Mouse (Mus musculus) forebrain, embryonic 11.5 days (tissue): ENCODE results near the gene Urah. TPM values are rescaled to one million over a fixed set of nuclear protein-coding genes. Genes with fewer than 3 reads are reported as not detected.

Experiments
- polyA plus RNA-seq: library from polyadenylated mRNA; unstranded; fragments of >200 nt; fragmentation: Nextera tagmentation; extraction: Ambion mirVana; gene quantifications from 2 replicates; pipeline ENCODE4 v1.2.1, GENCODE M21; 2014

Urah gene
- polyA plus RNA-seq, 1 experiment from 2014 or later, result 0.48 TPM

Other genes starting within 250 kb of the Urah start
- 0.03 TPM in 1 of 2 replicates, not detected in the other for gene Olfr46, start 233.7 kb upstream of the Urah start, polyA plus RNA-seq
- not detected in 2 replicates for gene Olfr61, start 206.0 kb upstream of the Urah start, polyA plus RNA-seq
- not detected in 2 replicates for gene Olfr53, start 188.6 kb upstream of the Urah start, polyA plus RNA-seq
- not detected in 2 replicates for gene Olfr539, start 175.1 kb upstream of the Urah start, polyA plus RNA-seq
- gene Olfr45, start 153.1 kb upstream of the Urah start, polyA plus RNA-seq, result not detected in 2 replicates
- gene Olfr541, start 137.8 kb upstream of the Urah start, polyA plus RNA-seq, result not detected in 2 replicates
- not detected in 2 replicates for gene Cyp2e1, start 71.3 kb upstream of the Urah start, polyA plus RNA-seq
- not detected in 2 replicates for gene Syce1, start 47.2 kb upstream of the Urah start, polyA plus RNA-seq
- gene Zfp941, start 12.8 kb upstream of the Urah start, polyA plus RNA-seq, result 4.6 and 5.2 TPM in 2 replicates
- not detected in 2 replicates for gene Scgb1c1, start 10.5 kb downstream of the Urah start, polyA plus RNA-seq
- not detected in 2 replicates for gene Odf3, start 12.8 kb downstream of the Urah start, polyA plus RNA-seq
- gene Gm45785, start 21.3 kb downstream of the Urah start, polyA plus RNA-seq, result not detected in 2 replicates
- gene Ric8a, start 21.9 kb downstream of the Urah start, polyA plus RNA-seq, result 57.2 and 63.0 TPM in 2 replicates
- gene Bet1l, start 22.6 kb downstream of the Urah start, polyA plus RNA-seq, result 27.2 and 29.1 TPM in 2 replicates
- 242 and 244 TPM in 2 replicates for gene Psmd13, start 47.0 kb downstream of the Urah start, polyA plus RNA-seq
- 24.3 and 25.2 TPM in 2 replicates for gene Sirt3, start 47.3 kb downstream of the Urah start, polyA plus RNA-seq
- gene Cox8b, start 65.4 kb downstream of the Urah start, polyA plus RNA-seq, result not detected in 2 replicates
- 0.11 and 0.37 TPM in 2 replicates for gene Nlrp6, start 85.9 kb downstream of the Urah start, polyA plus RNA-seq
- 15.8 and 16.1 TPM in 2 replicates for gene Pgghg, start 106.4 kb downstream of the Urah start, polyA plus RNA-seq
- 0.49 TPM in 1 of 2 replicates, not detected in the other for gene Ifitm5, start 115.3 kb downstream of the Urah start, polyA plus RNA-seq
- not detected in 2 replicates for gene Gm45717, start 120.9 kb downstream of the Urah start, polyA plus RNA-seq
- 225 and 231 TPM in 2 replicates for gene Ifitm2, start 121.0 kb downstream of the Urah start, polyA plus RNA-seq
- 5.6 and 8.1 TPM in 2 replicates for gene Ifitm1, start 132.2 kb downstream of the Urah start, polyA plus RNA-seq
- 9.4 and 9.7 TPM in 2 replicates for gene Ifitm3, start 175.8 kb downstream of the Urah start, polyA plus RNA-seq
- gene Ifitm6, start 182.9 kb downstream of the Urah start, polyA plus RNA-seq, result not detected in 2 replicates
- gene Gm17387, start 194.1 kb downstream of the Urah start, polyA plus RNA-seq, result not detected in 2 replicates
- gene B4galnt4, start 226.1 kb downstream of the Urah start, polyA plus RNA-seq, result 22.3 and 23.5 TPM in 2 replicates
- 1.1 and 1.9 TPM in 2 replicates for gene Pkp3, start 243.2 kb downstream of the Urah start, polyA plus RNA-seq